In the genomic region with DNA sequence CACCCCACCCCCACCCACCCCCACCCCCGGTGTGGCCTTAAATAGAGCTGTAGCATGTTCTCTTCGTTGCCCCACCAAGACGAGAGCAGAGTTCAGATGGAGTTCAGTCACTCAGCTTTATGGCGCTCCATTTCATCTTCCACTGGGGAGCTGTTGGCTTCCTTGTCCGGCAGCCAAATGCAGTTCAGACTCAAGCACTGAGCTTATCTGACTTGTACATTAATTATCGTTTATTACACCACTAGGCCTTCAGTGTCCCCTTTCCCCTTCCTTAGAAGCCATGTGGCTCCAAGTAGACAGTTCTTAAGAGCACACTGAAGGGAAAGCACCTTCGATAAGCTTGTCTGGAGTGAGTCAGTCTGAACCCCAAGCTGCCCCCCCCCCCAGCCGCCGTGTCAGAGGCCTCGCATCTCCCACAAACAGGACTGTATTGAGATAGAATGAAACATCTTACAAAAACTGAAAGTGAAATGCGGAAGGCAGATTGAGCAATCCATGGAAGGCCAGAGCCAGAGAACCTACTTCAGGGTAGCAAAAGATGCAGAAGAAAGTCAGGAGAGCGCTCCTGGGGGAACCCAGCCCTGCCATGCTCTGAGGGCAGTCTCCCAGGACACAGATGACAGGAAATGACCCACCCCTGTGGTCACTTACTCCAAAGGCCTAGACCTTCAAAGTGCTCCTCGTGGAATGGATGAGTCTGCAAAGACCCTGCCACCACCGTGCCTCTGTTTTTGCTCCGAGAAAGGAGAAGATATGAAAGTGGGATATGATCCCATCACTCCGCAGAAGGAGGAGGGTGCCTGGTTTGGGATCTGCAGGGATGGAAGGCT, we compare ENCODE assay signal across 8 mouse cellular contexts. TPM values are rescaled to one million over a fixed set of nuclear protein-coding genes. Genes with fewer than 3 reads are reported as not detected.
DNase-seq lines count a peak whose midpoint lies in the region; ATAC-seq and TF ChIP-seq lines count a peak whose summit lies in the region.

Tnfsf13b (plus strand) TSS at position 312 of the 830 bp plus-strand sequence.

- no peak for TF ChIP-seq CTCF in layer of hippocampus, adult 2 months (conservative IDR thresholded peaks at IDR 0.05)
- no peak for TF ChIP-seq CTCF in midbrain, postnatal 0 days (IDR thresholded peaks at IDR 0.05)

- H3K4me1 ChIP-seq in embryonic facial prominence, embryonic 13.5 days, result peaks cover 9% of the 10 kb centered on the region
- H3K4me1 ChIP-seq in hindbrain, embryonic 13.5 days (replicated peaks), result peaks cover 9% of the 10 kb centered on the region
- H3K4me1 ChIP-seq in limb, embryonic 15.5 days, result peaks cover 12% of the 10 kb centered on the region
- no peaks in the 10 kb centered on the region for H3K4me1 ChIP-seq in midbrain, postnatal 0 days (ENCODE audit: insufficient read depth, low read length)

- peak within 1 kb of the TSS; percentile 59 for H3K4me3 ChIP-seq in layer of hippocampus, adult 2 months
- H3K4me3 ChIP-seq in embryonic facial prominence, embryonic 13.5 days, result peak within 1 kb of the TSS; percentile 39
- H3K4me3 ChIP-seq in hindbrain, embryonic 13.5 days, result peak within 1 kb of the TSS; percentile 46
- H3K4me3 ChIP-seq in limb, embryonic 15.5 days, result peak within 1 kb of the TSS; percentile 27
- peak within 1 kb of the TSS; percentile 36 for H3K4me3 ChIP-seq in midbrain, postnatal 0 days (ENCODE audit: low read depth, low read length)

- peak within 1 kb of the TSS; percentile 59 for H3K27ac ChIP-seq in layer of hippocampus, adult 2 months
- H3K27ac ChIP-seq in embryonic facial prominence, embryonic 13.5 days, result no peak within 1 kb of the TSS
- no peak within 1 kb of the TSS for H3K27ac ChIP-seq in hindbrain, embryonic 13.5 days
- no peak within 1 kb of the TSS for H3K27ac ChIP-seq in limb, embryonic 15.5 days
- H3K27ac ChIP-seq in midbrain, postnatal 0 days (ENCODE audit: low read depth, low read length), result no peak within 1 kb of the TSS

- H3K9me3 ChIP-seq in embryonic facial prominence, embryonic 13.5 days, result no peaks in the 10 kb centered on the region
- H3K9me3 ChIP-seq in hindbrain, embryonic 13.5 days, result no peaks in the 10 kb centered on the region
- H3K9me3 ChIP-seq in limb, embryonic 15.5 days, result no peaks in the 10 kb centered on the region
- H3K9me3 ChIP-seq in midbrain, postnatal 0 days (ENCODE audit: low read length), result no peaks in the 10 kb centered on the region

- H3K9ac ChIP-seq in embryonic facial prominence, embryonic 13.5 days, result peak within 1 kb of the TSS; percentile 57
- peak within 1 kb of the TSS; percentile 65 for H3K9ac ChIP-seq in hindbrain, embryonic 13.5 days
- no peak within 1 kb of the TSS for H3K9ac ChIP-seq in limb, embryonic 15.5 days
- H3K9ac ChIP-seq in midbrain, postnatal 0 days (replicated peaks; ENCODE audit: low read length, poor library complexity, severe bottlenecking), result peak within 1 kb of the TSS; percentile 34

- DNase-seq in layer of hippocampus, adult 2 months (ENCODE audit: low spot score in 2 of 2), result no peak
- no peak for DNase-seq in layer of hippocampus, postnatal 36 days
- no peak for DNase-seq in midbrain, postnatal 0 days (ENCODE audit: low spot score)
- no peak for DNase-seq in retina, postnatal 1 day
- DNase-seq in gastrocnemius, adult 8-10 months (ENCODE audit: low spot score in 2 of 2), result no peak

- peak within 1 kb of the TSS; percentile 74 for H3K4me2 ChIP-seq in embryonic facial prominence, embryonic 13.5 days
- H3K4me2 ChIP-seq in hindbrain, embryonic 13.5 days, result peak within 1 kb of the TSS; percentile 76
- H3K4me2 ChIP-seq in limb, embryonic 15.5 days, result peak within 1 kb of the TSS; percentile 48
- peak within 1 kb of the TSS; percentile 67 for H3K4me2 ChIP-seq in midbrain, postnatal 0 days (ENCODE audit: low read depth, low read length, poor library complexity, severe bottlenecking)

- ATAC-seq in embryonic facial prominence, embryonic 13.5 days (ENCODE audit: insufficient number of reproducible peaks, insufficient read depth, low FRiP score, low TSS enrichment, low read depth), result no peak
- 0 out of 2 replicates have a peak, but pooled peaks have one; percentile 28 for ATAC-seq in hindbrain, embryonic 13.5 days (ENCODE audit: low FRiP score)
- no peak; the same call in 1 of the 2 replicates for ATAC-seq in limb, embryonic 15.5 days (ENCODE audit: insufficient number of reproducible peaks, low FRiP score, low TSS enrichment, low read depth)
- no peak for ATAC-seq in midbrain, postnatal 0 days (ENCODE audit: low FRiP score)

- peaks cover 21% of the 10 kb centered on the region for H3K27me3 ChIP-seq in embryonic facial prominence, embryonic 13.5 days
- 0 out of 2 replicates have a peak, but pooled peaks cover 7% of the 10 kb centered on the region for H3K27me3 ChIP-seq in hindbrain, embryonic 13.5 days
- H3K27me3 ChIP-seq in limb, embryonic 15.5 days, result no peaks in the 10 kb centered on the region
- H3K27me3 ChIP-seq in midbrain, postnatal 0 days (ENCODE audit: insufficient read depth, low read length), result no peaks in the 10 kb centered on the region; the same call in 1 of the 2 replicates

- H3K36me3 ChIP-seq in embryonic facial prominence, embryonic 13.5 days, result no peaks in the 10 kb centered on the region
- H3K36me3 ChIP-seq in hindbrain, embryonic 13.5 days, result no peaks in the 10 kb centered on the region
- H3K36me3 ChIP-seq in limb, embryonic 15.5 days, result no peaks in the 10 kb centered on the region
- no peaks in the 10 kb centered on the region for H3K36me3 ChIP-seq in midbrain, postnatal 0 days (ENCODE audit: insufficient read depth, low read length)

- WGBS in embryonic facial prominence, embryonic 13.5 days, result 69% methylated on average over 16 of the region's 16 CpGs
- 81% methylated on average over 16 of the region's 16 CpGs for WGBS in hindbrain, embryonic 13.5 days
- WGBS in limb, embryonic 15.5 days, result 52% methylated on average over 16 of the region's 16 CpGs
- WGBS in midbrain, postnatal 0 days, result 82% methylated on average over 16 of the region's 16 CpGs

RNA-seq across cellular contexts. Expression of gene Tnfsf13b, which starts in this region (rescaled TPM):
- total RNA-seq in layer of hippocampus, adult 2 months (2021), result 1 to 10 TPM; 1.5 to 2.2 TPM
- total RNA-seq in layer of hippocampus, postnatal 36 days (2021), result 1 to 10 TPM; 2.1 to 3.0 TPM
- 0.10 and 0.27 TPM in 2 replicates for polyA plus RNA-seq in embryonic facial prominence, embryonic 13.5 days (2015; fragmentation: Nextera tagmentation; extraction: Ambion mirVana)
- 0.08 and 0.36 TPM in 2 replicates for polyA plus RNA-seq in hindbrain, embryonic 13.5 days (2015; fragmentation: Nextera tagmentation; extraction: Ambion mirVana)
- polyA plus RNA-seq in limb, embryonic 15.5 days (2015; fragmentation: Nextera tagmentation; extraction: Ambion mirVana), result 0.71 and 0.74 TPM in 2 replicates
- total RNA-seq in midbrain, postnatal 0 days (2014; rRNA removed), result 0.33 and 1.1 TPM in 2 replicates
- 0.59 and 1.1 TPM in 2 replicates for polyA plus RNA-seq in midbrain, postnatal 0 days (2015; fragmentation: Nextera tagmentation; extraction: Ambion mirVana)
- total RNA-seq in gastrocnemius, adult 8-10 months (2022), result 1 to 10 TPM in 2 of 4 experiments, under 1 TPM in 2; 0.47 to 1.0 (median 0.83) TPM

Comparison
In these comparisons a context has a peak if more than half of its experiments do, and no peak if none do; other contexts are left out.
1. Peak in ATAC-seq, H3K4me3 ChIP-seq, H3K9ac ChIP-seq and H3K4me2 ChIP-seq in hindbrain, embryonic 13.5 days; RNA of the gene not detected or under 1 TPM.